Mouse (Mus musculus) G1E (cell line): ENCODE data around the gene Cox7a1. TPM values are rescaled to one million over a fixed set of nuclear protein-coding genes. Genes with fewer than 3 reads are reported as not detected.

Experiments
- ATAC-seq: 2 replicates; pipeline ENCODE4 v1.8.0; 2016; ENCODE audit warnings: mild to moderate bottlenecking; ENCODE audit not compliant: insufficient number of reproducible peaks, poor library complexity, low FRiP score, severe bottlenecking; ENCODE audit errors: extremely low read depth
- DNase-seq: peaks from one replicate; pipeline ENCODE4 v3.0.0; 2012; ENCODE audit warnings: low spot score
- H3K27me3 ChIP-seq: 2 replicates; pipeline ENCODE4 v1.6.1; 2012; ENCODE audit warnings: mild to moderate bottlenecking, low read length, inconsistent platforms; ENCODE audit not compliant: insufficient read depth
- H3K36me3 ChIP-seq: replicated peaks from 2 replicates; pipeline ENCODE3; 2012; ENCODE audit warnings: mild to moderate bottlenecking, inconsistent platforms
- H3K4me1 ChIP-seq: 2 replicates; pipeline ENCODE4 v1.6.1; 2012; ENCODE audit warnings: low read depth, low read length, inconsistent platforms, mixed read lengths; ENCODE audit not compliant: insufficient read depth
- H3K4me3 ChIP-seq: 2 replicates; pipeline ENCODE4 v1.5.1; 2012; ENCODE audit warnings: low read depth, mild to moderate bottlenecking, inconsistent platforms, low read length, moderate library complexity, mixed read lengths
- H3K9me3 ChIP-seq: replicated peaks from 2 replicates; pipeline ENCODE4 v1.6.1; 2012; ENCODE audit warnings: inconsistent platforms
- CTCF ChIP-seq: IDR thresholded peaks from 2 replicates; pipeline ENCODE4 v1.5.1; 2012; ENCODE audit warnings: low read depth, low read length, inconsistent platforms, mixed read lengths
- GATA1 ChIP-seq: IDR thresholded peaks from 2 replicates; pipeline ENCODE4 v1.6.1; 2012; ENCODE audit warnings: borderline replicate concordance, low read length, inconsistent platforms, mixed read lengths
- GATA2 ChIP-seq: IDR thresholded peaks from 2 replicates; pipeline ENCODE4 v1.6.1; 2012; ENCODE audit warnings: low read depth, low read length, inconsistent platforms, borderline replicate concordance
- POLR2AphosphoS5 ChIP-seq: IDR thresholded peaks from 2 replicates; pipeline ENCODE4 v1.6.1; 2012; ENCODE audit warnings: low read depth, low read length, inconsistent platforms; ENCODE audit not compliant: insufficient replicate concordance
- TAL1 ChIP-seq: conservative IDR thresholded peaks from 2 replicates; pipeline ENCODE4 v1.6.1; 2012; ENCODE audit warnings: low read depth, low read length, inconsistent platforms, mixed read lengths
- polyA plus RNA-seq: library from polyadenylated mRNA; stranded (reverse); fragments of >175 nt; gene quantifications from 2 replicates; pipeline ENCODE4 v1.2.3, GENCODE M21; 2012
- total RNA-seq, 2 experiments: library from RNA; stranded (forward) in 1 of 2; stranded (reverse) in 1 of 2; fragments of 200-1000 nt in 1 of 2; fragments of >200 nt in 1 of 2; fragmentation: Nextera tagmentation in 1 of 2; gene quantifications; 2 replicates each; pipeline ENCODE4 v1.2.3; 2014 to 2017

The Cox7a1 gene
- total and polyA plus RNA-seq, 3 experiments: 16.0 to 57.0 (median 32.4) TPM

DNA sequence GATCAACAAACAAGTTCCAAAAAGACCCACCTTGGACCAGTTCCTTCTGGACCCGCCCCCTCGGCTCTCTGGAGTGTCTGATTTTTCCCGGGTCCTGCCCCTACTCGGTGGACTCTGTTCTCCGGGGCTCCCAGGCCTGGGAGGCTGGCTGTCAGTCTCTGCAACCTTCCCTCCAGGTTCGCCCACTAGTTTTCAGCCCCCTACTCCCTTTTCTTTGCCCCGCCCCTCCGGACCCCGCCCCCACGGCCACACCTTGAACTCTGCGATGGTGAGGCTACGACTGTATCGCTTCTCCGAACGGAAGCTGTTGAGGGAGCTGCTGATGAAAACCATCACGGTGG lies 47.4 kb downstream of the Cox7a1 start:
- DNase-seq: no peak
- peak overlapping the region; percentile 98 for H3K4me3 ChIP-seq
- H3K27me3 ChIP-seq: no peaks in the 10 kb centered on the region
- peaks cover 28% of the 10 kb centered on the region for H3K4me1 ChIP-seq
- no peak for ATAC-seq
- H3K36me3 ChIP-seq: peaks cover 68% of the 10 kb centered on the region
- no peaks in the 10 kb centered on the region for H3K9me3 ChIP-seq
- TF ChIP-seq GATA1: no peak
- TF ChIP-seq POLR2AphosphoS5: no peak
- no peak for TF ChIP-seq TAL1
- no peak for TF ChIP-seq GATA2
- TF ChIP-seq CTCF: no peak

DNA sequence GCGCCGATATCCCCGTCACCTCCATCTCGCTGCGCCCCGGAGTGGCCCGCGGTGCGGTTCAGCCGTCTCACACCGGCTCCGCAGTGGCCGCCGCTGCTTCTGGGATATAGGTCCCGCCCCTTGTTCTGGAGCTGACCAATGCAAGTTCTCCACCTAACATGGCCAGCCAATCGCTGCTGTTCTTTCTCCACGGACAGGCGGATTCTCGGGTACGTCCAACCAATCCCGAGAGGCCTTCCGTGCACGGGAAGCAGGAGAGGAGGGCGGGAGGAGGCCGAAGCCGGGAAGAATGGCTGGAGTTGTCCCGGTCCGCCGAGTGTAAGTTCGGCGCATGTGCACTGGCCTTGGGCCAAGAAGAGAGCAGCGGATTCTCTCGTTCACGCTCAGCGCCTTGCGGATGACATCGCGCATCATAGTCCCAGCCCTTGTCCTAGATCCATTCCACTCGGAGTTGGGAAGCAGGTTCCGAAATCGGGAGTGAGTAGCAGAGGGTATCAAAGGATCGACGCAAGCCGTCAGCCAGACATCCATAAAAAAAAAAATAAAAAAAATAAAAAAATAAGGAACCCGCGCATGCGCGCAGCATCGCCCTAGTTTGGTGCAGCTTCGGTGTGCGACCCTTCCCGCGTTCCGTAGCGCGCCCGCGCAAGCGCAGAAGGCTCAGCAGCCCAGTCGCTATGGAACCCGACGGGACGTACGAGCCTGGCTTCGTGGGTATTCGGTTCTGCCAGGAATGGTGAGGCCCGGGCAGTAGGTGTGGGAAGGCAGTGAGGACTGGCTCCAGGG lies 47.9 kb downstream of the Cox7a1 start, which contains the start of the genes Polr2i and Tbcb:
Gene Polr2i (plus strand): TSS at position 280 of the 786 bp plus-strand sequence.
Gene Tbcb (minus strand): TSS at position 604 of the 786 bp plus-strand sequence.
- DNase-seq: peak; percentile 99
- ATAC-seq: peak; percentile 98
- peaks cover 62% of the 10 kb centered on the region for H3K36me3 ChIP-seq
- peaks cover 28% of the 10 kb centered on the region for H3K4me1 ChIP-seq
- H3K4me3 ChIP-seq: peak within 1 kb of the TSS; percentile 98
- H3K9me3 ChIP-seq: no peaks in the 10 kb centered on the region
- no peaks in the 10 kb centered on the region for H3K27me3 ChIP-seq
- TF ChIP-seq GATA2: no peak
- TF ChIP-seq POLR2AphosphoS5: no peak
- TF ChIP-seq CTCF: no peak
- no peak for TF ChIP-seq TAL1

- H3K4me1 ChIP-seq: peaks cover 28% of the 10 kb centered on the region
- H3K36me3 ChIP-seq: peaks cover 54% of the 10 kb centered on the region
- no peaks in the 10 kb centered on the region for H3K27me3 ChIP-seq
- peak; percentile 45 for DNase-seq
- no peak for TF ChIP-seq GATA2
- no peak for TF ChIP-seq CTCF
- TF ChIP-seq TAL1: no peak
- no peak for TF ChIP-seq POLR2AphosphoS5
- no peak for TF ChIP-seq GATA1
- no peak for ATAC-seq
- H3K9me3 ChIP-seq: no peaks in the 10 kb centered on the region
- peak overlapping the region; percentile 98 for H3K4me3 ChIP-seq
Observed at GRCm38 (mm10) chr7:30232631-30233148, 48.7 kb downstream of the Cox7a1 start.

DNA sequence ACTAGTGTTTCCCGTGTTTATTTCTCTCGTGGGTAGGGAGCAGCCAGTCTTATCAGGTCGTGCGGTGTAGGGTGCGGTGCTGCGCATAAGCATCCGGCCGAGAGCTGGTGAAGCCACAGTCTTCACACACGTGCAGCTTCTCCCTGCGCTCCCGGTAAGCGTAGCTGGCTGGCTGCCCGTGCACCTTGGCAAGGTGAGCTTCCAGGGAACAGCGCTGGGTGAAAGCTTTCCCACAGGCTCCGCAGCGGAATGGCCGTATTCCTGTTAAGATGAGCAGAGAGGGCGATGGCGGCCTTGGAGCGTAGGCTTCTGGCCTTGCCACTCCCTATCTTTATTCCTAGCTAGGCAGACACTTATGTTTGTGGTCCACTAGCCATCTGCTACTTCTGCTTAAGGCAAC lies 49.4 kb downstream of the Cox7a1 start:
- DNase-seq (no peak), ATAC-seq (no peak)
- no peaks in the 10 kb centered on the region for H3K27me3 ChIP-seq
- H3K4me3 ChIP-seq: peak overlapping the region; percentile 98; the same call in 1 of the 2 replicates
- peaks cover 47% of the 10 kb centered on the region for H3K36me3 ChIP-seq
- no peaks in the 10 kb centered on the region for H3K9me3 ChIP-seq
- no peak for TF ChIP-seq TAL1
- no peak for TF ChIP-seq CTCF
- TF ChIP-seq POLR2AphosphoS5: no peak
- no peak for TF ChIP-seq GATA2
- TF ChIP-seq GATA1: no peak
- peaks cover 34% of the 10 kb centered on the region for H3K4me1 ChIP-seq

- Histone ChIP-seq H3K4me1 (peaks cover 36% of the 10 kb centered on the region), H3K36me3 (peaks cover 43% of the 10 kb centered on the region), H3K27me3 (no peaks in the 10 kb centered on the region), H3K9me3 (no peaks in the 10 kb centered on the region), H3K4me3 (no peak overlapping the region)
- no peak for DNase-seq
- TF ChIP-seq TAL1 (no peak), CTCF (no peak), POLR2AphosphoS5 (no peak), GATA2 (no peak), GATA1 (no peak)
- no peak for ATAC-seq
Observed at GRCm38 (mm10) chr7:30234276-30234858, 50.4 kb downstream of the Cox7a1 start.

DNA sequence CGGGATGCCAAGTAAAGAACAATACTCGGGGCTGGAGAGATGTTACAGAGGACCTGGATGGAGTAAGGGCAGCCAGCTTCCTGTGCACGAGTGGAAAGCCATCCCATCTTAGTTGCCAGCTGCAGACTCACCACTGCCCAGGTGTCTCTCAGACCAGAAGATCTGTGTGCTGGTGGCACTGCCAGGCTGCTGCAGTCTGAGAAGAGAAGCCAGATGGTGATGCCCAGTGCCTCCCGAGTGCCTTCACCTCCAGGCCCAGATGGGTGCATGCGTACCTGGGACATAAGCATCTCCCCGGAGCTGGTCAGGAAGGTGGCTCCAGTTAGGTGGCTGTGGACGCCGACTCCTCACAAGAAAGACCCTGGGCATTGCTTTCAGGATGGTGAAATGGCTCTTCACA lies 51.1 kb downstream of the Cox7a1 start:
- H3K9me3 ChIP-seq: no peaks in the 10 kb centered on the region
- H3K27me3 ChIP-seq: no peaks in the 10 kb centered on the region
- TF ChIP-seq GATA2 (no peak), GATA1 (no peak), POLR2AphosphoS5 (no peak), CTCF (no peak), TAL1 (no peak)
- H3K4me1 ChIP-seq: peaks cover 36% of the 10 kb centered on the region
- H3K36me3 ChIP-seq: peaks cover 45% of the 10 kb centered on the region
- H3K4me3 ChIP-seq: no peak overlapping the region
- DNase-seq (no peak), ATAC-seq (no peak)
